Mouse (Mus musculus) CH12.LX (cell line): ENCODE measurements around the gene Frmd8. TPM values are rescaled to one million over a fixed set of nuclear protein-coding genes. Genes with fewer than 3 reads are reported as not detected.

Source experiments
- DNase-seq: peaks from one replicate; pipeline ENCODE4 v3.0.0-alpha.2; 2013; ENCODE audit errors: extremely low read depth
- H3K27ac ChIP-seq: 2 replicates; pipeline ENCODE4 v1.5.1; 2012; ENCODE audit warnings: low read depth, mild to moderate bottlenecking, control low read depth, moderate library complexity; ENCODE audit not compliant: insufficient read depth
- H3K27me3 ChIP-seq: replicated peaks from 2 replicates; pipeline ENCODE3; 2012; ENCODE audit warnings: inconsistent platforms
- H3K36me3 ChIP-seq, 2 experiments: replicated peaks in 1 of 2; 2 replicates each; pipeline versions ENCODE3 to v1.6.1; 2012; ENCODE audit warnings: inconsistent platforms in 1 of 2, low read length in 1 of 2, mild to moderate bottlenecking in 1 of 2, mixed read lengths in 1 of 2, moderate library complexity in 1 of 2; ENCODE audit not compliant: control insufficient read depth in 1 of 2, insufficient read depth in 1 of 2
- H3K4me1 ChIP-seq, 2 experiments: 2 replicates each; pipeline ENCODE4 v1.6.1; 2012; ENCODE audit warnings: inconsistent platforms in 1 of 2, moderate library complexity in 1 of 2; ENCODE audit not compliant: insufficient read depth in 2 of 2, control insufficient read depth in 1 of 2
- H3K4me2 ChIP-seq: 2 replicates; pipeline ENCODE4 v1.6.1; 2012; ENCODE audit warnings: low read depth, mild to moderate bottlenecking, control low read depth; ENCODE audit not compliant: poor library complexity, insufficient read depth, severe bottlenecking
- H3K4me3 ChIP-seq, 3 experiments: fragments of 150-350 bp in 1 of 3; sonication (generic) in 1 of 3; replicated peaks in 1 of 3; 2 replicates each; pipeline versions ENCODE3 to v1.5.1; 2011 to 2012; ENCODE audit warnings: low read depth in 2 of 3, low read length in 2 of 3, mild to moderate bottlenecking in 2 of 3, moderate library complexity in 2 of 3, control low read depth in 1 of 3, improper control_type of control experiment in 1 of 3, inconsistent platforms in 1 of 3, mixed read lengths in 1 of 3; ENCODE audit not compliant: poor library complexity in 1 of 3
- H3K79me2 ChIP-seq: replicated peaks from 2 replicates; pipeline ENCODE4 v1.6.1; 2012; ENCODE audit warnings: mild to moderate bottlenecking, moderate library complexity; ENCODE audit not compliant: control insufficient read depth, poor library complexity, insufficient read depth, severe bottlenecking; ENCODE audit errors: extremely low read depth
- H3K9ac ChIP-seq: 2 replicates; pipeline ENCODE4 v1.6.1; 2012; ENCODE audit warnings: low read depth, mild to moderate bottlenecking, control low read depth, moderate library complexity; ENCODE audit not compliant: insufficient read depth
- H3K9me3 ChIP-seq: replicated peaks from 2 replicates; pipeline ENCODE3; 2012; ENCODE audit warnings: low read length, inconsistent platforms, mixed read lengths
- BHLHE40 ChIP-seq: IDR thresholded peaks from 2 replicates; pipeline ENCODE4 v1.6.1; 2011; ENCODE audit warnings: mild to moderate bottlenecking, low read depth, low read length, improper control_type of control experiment
- CHD1 ChIP-seq: IDR thresholded peaks from 2 replicates; pipeline ENCODE4 v1.6.1; 2012; ENCODE audit warnings: low read depth, low read length, improper control_type of control experiment, inconsistent platforms
- CHD2 ChIP-seq: IDR thresholded peaks from 2 replicates; pipeline ENCODE4 v1.6.1; 2011; ENCODE audit warnings: low read length, improper control_type of control experiment
- CTCF ChIP-seq, 2 experiments: IDR thresholded peaks in 1 of 2; conservative IDR thresholded peaks in 1 of 2; 2 replicates each; pipeline ENCODE4 v1.5.1; 2011 to 2012; ENCODE audit warnings: low read depth in 2 of 2, low read length in 2 of 2, improper control_type of control experiment in 1 of 2, inconsistent platforms in 1 of 2, mild to moderate bottlenecking in 1 of 2, moderate library complexity in 1 of 2
- E2F4 ChIP-seq: IDR thresholded peaks from 2 replicates; pipeline ENCODE4 v1.6.1; 2011; ENCODE audit warnings: low read depth, low read length, improper control_type of control experiment; ENCODE audit not compliant: insufficient replicate concordance
- ELF1 ChIP-seq: IDR thresholded peaks from 2 replicates; pipeline ENCODE4 v1.6.1; 2014; ENCODE audit warnings: low read depth, mild to moderate bottlenecking, inconsistent platforms, low read length, improper control_type of control experiment
- EP300 ChIP-seq: IDR thresholded peaks from 2 replicates; pipeline ENCODE4 v1.6.1; 2011; ENCODE audit warnings: low read length, improper control_type of control experiment
- GABPA ChIP-seq: IDR thresholded peaks from 2 replicates; pipeline ENCODE4 v1.6.1; 2012; ENCODE audit warnings: low read depth, low read length, improper control_type of control experiment, inconsistent platforms; ENCODE audit not compliant: insufficient replicate concordance
- HCFC1 ChIP-seq: IDR thresholded peaks from 2 replicates; pipeline ENCODE4 v1.6.1; 2012; ENCODE audit warnings: low read depth, mild to moderate bottlenecking, inconsistent platforms, low read length, improper control_type of control experiment
- IRF4 ChIP-seq: IDR thresholded peaks from 2 replicates; pipeline ENCODE4 v1.6.1; 2014; ENCODE audit warnings: low read depth, mild to moderate bottlenecking, inconsistent platforms, low read length, improper control_type of control experiment
- JUN ChIP-seq: IDR thresholded peaks from 2 replicates; pipeline ENCODE4 v1.6.1; 2011; ENCODE audit warnings: low read depth, mild to moderate bottlenecking, low read length, improper control_type of control experiment, moderate library complexity; ENCODE audit not compliant: insufficient read depth
- JUND ChIP-seq: conservative IDR thresholded peaks from 2 replicates; pipeline ENCODE4 v1.6.1; 2011; ENCODE audit warnings: low read depth, low read length, improper control_type of control experiment
- MAFK ChIP-seq: IDR thresholded peaks from 2 replicates; pipeline ENCODE4 v1.6.1; 2011; ENCODE audit warnings: low read length, improper control_type of control experiment; ENCODE audit not compliant: insufficient replicate concordance
- MAZ ChIP-seq: IDR thresholded peaks from 2 replicates; pipeline ENCODE4 v1.6.1; 2012; ENCODE audit warnings: low read depth, mild to moderate bottlenecking, inconsistent platforms, low read length, improper control_type of control experiment, moderate library complexity
- MXI1 ChIP-seq: IDR thresholded peaks from 2 replicates; pipeline ENCODE4 v1.6.1; 2011; ENCODE audit warnings: mild to moderate bottlenecking, low read depth, low read length, improper control_type of control experiment
- MYC ChIP-seq: IDR thresholded peaks from 2 replicates; pipeline ENCODE4 v1.6.1; 2011; ENCODE audit warnings: low read depth, mild to moderate bottlenecking, improper control_type of control experiment, low read length
- NELFE ChIP-seq: IDR thresholded peaks from 2 replicates; pipeline ENCODE4 v1.6.1; 2011; ENCODE audit warnings: low read depth, low read length, improper control_type of control experiment
- NRF1 ChIP-seq: IDR thresholded peaks from 2 replicates; pipeline ENCODE4 v1.6.1; 2014; ENCODE audit warnings: low read depth, mild to moderate bottlenecking, inconsistent platforms, low read length, improper control_type of control experiment, moderate library complexity
- PAX5 ChIP-seq: IDR thresholded peaks from 2 replicates; pipeline ENCODE4 v1.6.1; 2012; ENCODE audit warnings: low read length, inconsistent platforms, mixed read lengths
- POLR2A ChIP-seq: IDR thresholded peaks from 2 replicates; pipeline ENCODE4 v1.6.1; 2011; ENCODE audit warnings: low read depth, mild to moderate bottlenecking, improper control_type of control experiment, low read length
- TBP ChIP-seq: conservative IDR thresholded peaks from 2 replicates; pipeline ENCODE4 v1.6.1; 2011; ENCODE audit warnings: low read depth, low read length, improper control_type of control experiment
- USF1 ChIP-seq: IDR thresholded peaks from 2 replicates; pipeline ENCODE4 v1.6.1; 2014; ENCODE audit warnings: low read depth, mild to moderate bottlenecking, inconsistent platforms, low read length, improper control_type of control experiment
- USF2 ChIP-seq: conservative IDR thresholded peaks from 2 replicates; pipeline ENCODE4 v1.6.1; 2011; ENCODE audit warnings: low read depth, low read length, improper control_type of control experiment
- ZC3H11A ChIP-seq: IDR thresholded peaks from 2 replicates; pipeline ENCODE4 v1.6.1; 2012; ENCODE audit warnings: low read depth, mild to moderate bottlenecking, inconsistent platforms, low read length, improper control_type of control experiment
- ZKSCAN1 ChIP-seq: IDR thresholded peaks from 2 replicates; pipeline ENCODE4 v1.6.1; 2012; ENCODE audit warnings: low read depth, inconsistent platforms, low read length, improper control_type of control experiment, borderline replicate concordance
- ZNF384 ChIP-seq: IDR thresholded peaks from 2 replicates; pipeline ENCODE4 v1.6.1; 2012; ENCODE audit warnings: low read depth, low read length, improper control_type of control experiment, inconsistent platforms
- dilution Hi-C: fragments of 300-500 bp; cut with MboI; formaldehyde crosslinking; loops from 2 replicates; pipeline ENCODE4 v1.14.3; 2020; ENCODE audit warnings: low sequenced_read_pairs; ENCODE audit not compliant: extremely low pct_unique_long_range_greater_than_20kb, extremely low pct_ligation_motif_present
- in situ Hi-C: fragments of 300-500 bp; cut with MboI; formaldehyde crosslinking; loops from 3 replicates; pipeline ENCODE4 v1.14.3; 2019; ENCODE audit warnings: low sequenced_read_pairs, low pct_ligation_motif_present, low pct_unique_long_range_greater_than_20kb, mixed read lengths
- polyA plus RNA-seq: library from polyadenylated mRNA; unstranded; fragments of >175 nt; gene quantifications from 2 replicates; pipeline ENCODE4 v1.2.1, GENCODE M21; 2012; ENCODE audit warnings: low read depth; ENCODE audit not compliant: insufficient read length
- total RNA-seq, 2 experiments: library from RNA; depleted of rRNA; stranded (reverse); fragments of 300-350 nt in 1 of 2; fragments of >200 nt in 1 of 2; gene quantifications; 2 replicates each; pipeline ENCODE4 v1.2.3; 2012 to 2014

Frmd8 gene
- total and polyA plus RNA-seq, 3 experiments = 13.5 to 30.7 (median 25.2) TPM

DNA sequence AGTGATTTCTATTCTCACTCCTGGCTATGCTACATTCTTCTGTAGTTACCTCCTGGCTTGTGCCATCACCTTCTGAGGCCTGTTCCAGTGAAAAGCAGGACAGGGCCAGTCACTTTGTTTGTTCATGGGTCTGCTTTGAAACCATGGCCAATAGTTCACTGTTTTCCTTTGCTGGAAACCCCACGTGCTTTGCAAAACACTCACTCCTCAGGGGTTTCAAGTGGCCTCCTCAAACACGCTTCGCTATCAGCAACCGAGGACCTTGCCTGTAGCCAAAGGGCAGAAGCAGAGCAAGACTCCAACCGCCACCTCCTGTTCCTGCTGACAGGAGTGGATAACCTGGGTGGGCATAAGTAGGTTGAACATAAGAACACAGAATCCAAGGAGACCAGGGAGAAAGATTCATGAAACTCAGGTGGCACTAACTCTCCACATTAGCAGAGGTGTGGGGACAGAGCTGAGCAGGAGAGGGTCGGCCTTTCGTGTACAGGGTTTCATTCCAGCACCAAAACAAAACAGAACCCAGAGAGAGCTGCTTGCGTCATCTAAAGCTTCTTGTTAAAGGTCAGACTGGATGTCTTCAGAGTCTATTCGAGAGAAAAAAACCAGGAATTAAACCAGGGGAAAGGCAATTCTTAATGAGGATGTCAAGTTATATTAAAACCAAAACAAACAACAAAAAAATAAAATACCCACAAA is 47.5 kb downstream of the Frmd8 start:
- no peaks in the 10 kb centered on the region for H3K27me3 ChIP-seq
- H3K4me3 ChIP-seq = no peak overlapping the region
- H3K9ac ChIP-seq = no peak overlapping the region
- peaks cover 28 to 75% of the 10 kb centered on the region in 2 experiments for H3K36me3 ChIP-seq
- TF ChIP-seq BHLHE40 = no peak
- TF ChIP-seq E2F4 = no peak
- TF ChIP-seq NELFE = no peak
- no peak for TF ChIP-seq USF2
- no peak for TF ChIP-seq CHD2
- no peak for TF ChIP-seq ZKSCAN1
- TF ChIP-seq MXI1 = no peak
- no peak for TF ChIP-seq CTCF (conservative IDR thresholded peaks at IDR 0.05 in 1 of 2, IDR thresholded peaks at IDR 0.05 in 1 of 2; ENCODE audit: low read depth in 2 of 2, low read length in 2 of 2)
- TF ChIP-seq MAZ = no peak
- no peak for TF ChIP-seq NRF1
- no peak for TF ChIP-seq ELF1
- TF ChIP-seq MYC = no peak
- TF ChIP-seq EP300 = no peak
- no peak for TF ChIP-seq TBP
- TF ChIP-seq USF1 = no peak
- TF ChIP-seq JUND = no peak
- TF ChIP-seq JUN = no peak
- no peak for TF ChIP-seq PAX5
- TF ChIP-seq POLR2A = no peak
- TF ChIP-seq ZC3H11A = no peak
- H3K27ac ChIP-seq = no peak overlapping the region
- peaks cover 5 to 29% of the 10 kb centered on the region in 2 experiments for H3K4me1 ChIP-seq
- dilution Hi-C loops = no loop called here
- H3K4me2 ChIP-seq = no peak overlapping the region
- no peak for DNase-seq
- H3K9me3 ChIP-seq = no peaks in the 10 kb centered on the region
- in situ Hi-C loops = no loop called here
- H3K79me2 ChIP-seq = no peaks in the 10 kb centered on the region

- TF ChIP-seq ZNF384 = no peak
- TF ChIP-seq PAX5 = no peak
- no peak for TF ChIP-seq IRF4
- TF ChIP-seq JUND = no peak
- TF ChIP-seq MAFK = no peak
- no peak for TF ChIP-seq CHD2
- no peak for TF ChIP-seq POLR2A
- no peak for TF ChIP-seq CHD1
- TF ChIP-seq HCFC1 = no peak
- no peak for TF ChIP-seq GABPA
- in situ Hi-C loops = no loop called here
- Histone ChIP-seq H3K27ac (no peak overlapping the region), H3K79me2 (no peaks in the 10 kb centered on the region), H3K27me3 (no peaks in the 10 kb centered on the region), H3K4me2 (no peak overlapping the region), H3K4me3 (no peak overlapping the region), H3K36me3 (peaks cover 28 to 75% of the 10 kb centered on the region in 2 experiments), H3K4me1 (peaks cover 5 to 34% of the 10 kb centered on the region in 2 experiments), H3K9me3 (no peaks in the 10 kb centered on the region), H3K9ac (no peak overlapping the region)
- dilution Hi-C loops = no loop called here
- DNase-seq = no peak
These were observed 48.0 kb downstream of the Frmd8 start for GRCm38 (mm10) chr19:5827044-5827443.
